Mouse (Mus musculus) heart, postnatal 0 days (tissue): ENCODE results near the gene Bcl7b. TPM values are rescaled to one million over a fixed set of nuclear protein-coding genes. Genes with fewer than 3 reads are reported as not detected.
A peak's percentile ranks its signal among the peaks of the same experiment; 100 is the strongest.

Experiments used
- ATAC-seq: fragments of 200-750 bp; cut with Nextera tagmentation; 2 replicates; pipeline ENCODE4 v1.8.0; 2017; ENCODE audit warnings: low read depth, moderate number of reproducible peaks, moderate library complexity; ENCODE audit not compliant: insufficient read depth
- DNase-seq: peaks from one replicate; pipeline ENCODE4 v3.0.0-alpha.2; 2016; ENCODE audit warnings: low spot score
- H3K27ac ChIP-seq: fragments of 300-500 bp; sonication (generic); 2 replicates; pipeline ENCODE4 v1.5.1; 2014; ENCODE audit warnings: low read depth, mild to moderate bottlenecking
- H3K27me3 ChIP-seq: fragments of 300-500 bp; sonication (generic); 2 replicates; pipeline ENCODE4 v1.6.1; 2014; ENCODE audit warnings: low read length, mixed read lengths; ENCODE audit not compliant: control insufficient read depth, insufficient read depth
- H3K36me3 ChIP-seq: fragments of 300-500 bp; sonication (generic); replicated peaks from 2 replicates; pipeline ENCODE4 v1.6.1; 2014; ENCODE audit warnings: low read length, mixed read lengths; ENCODE audit not compliant: control insufficient read depth, insufficient read depth
- H3K4me1 ChIP-seq: fragments of 300-500 bp; sonication (generic); 2 replicates; pipeline ENCODE4 v1.6.1; 2014; ENCODE audit warnings: antibody characterized with exemption; ENCODE audit not compliant: control insufficient read depth, insufficient read depth
- H3K4me2 ChIP-seq: fragments of 300-500 bp; sonication (generic); 2 replicates; pipeline ENCODE4 v1.6.1; 2014; ENCODE audit warnings: low read depth, mild to moderate bottlenecking, low read length, moderate library complexity
- H3K4me3 ChIP-seq: fragments of 300-500 bp; sonication (generic); 2 replicates; pipeline ENCODE4 v1.5.1; 2014; ENCODE audit warnings: low read depth, low read length
- H3K9ac ChIP-seq: fragments of 300-500 bp; sonication (generic); replicated peaks from 2 replicates; pipeline ENCODE4 v1.6.1; 2014; ENCODE audit warnings: low read depth, low read length, mixed read lengths
- H3K9me3 ChIP-seq: fragments of 300-500 bp; sonication (generic); replicated peaks from 2 replicates; pipeline ENCODE4 v1.6.1; 2016; ENCODE audit warnings: low read length; ENCODE audit not compliant: control insufficient read depth
- CTCF ChIP-seq: IDR thresholded peaks from 2 replicates; pipeline ENCODE4 v1.5.1; 2016; ENCODE audit warnings: antibody characterized with exemption, control low read depth, low read depth
- EP300 ChIP-seq: IDR thresholded peaks from 2 replicates; pipeline ENCODE4 v1.6.1; 2016; ENCODE audit warnings: antibody characterized with exemption, low read depth
- WGBS: fragments of 180-500 bp; shearing (Covaris S2); extraction: QIAGEN DNeasy Blood & Tissue Kit; methylation state at CpG from one replicate; pipeline ENCODE4 v1.1.7; 2014; 5-methylcytosine and 5-hydroxymethylcytosine counted together
- polyA plus RNA-seq: library from polyadenylated mRNA; unstranded; fragments of >200 nt; fragmentation: Nextera tagmentation; extraction: Ambion mirVana; gene quantifications from 2 replicates; pipeline ENCODE4 v1.2.1, GENCODE M21; 2015
- total RNA-seq: library from RNA; depleted of rRNA; stranded (reverse); fragments of >200 nt; gene quantifications from 2 replicates; pipeline ENCODE4 v1.2.3, GENCODE M21; 2014; ENCODE audit warnings: low replicate concordance

The Bcl7b gene
- total and polyA plus RNA-seq, 2 experiments from 2014 or later: 10.6 to 54.5 TPM

DNA sequence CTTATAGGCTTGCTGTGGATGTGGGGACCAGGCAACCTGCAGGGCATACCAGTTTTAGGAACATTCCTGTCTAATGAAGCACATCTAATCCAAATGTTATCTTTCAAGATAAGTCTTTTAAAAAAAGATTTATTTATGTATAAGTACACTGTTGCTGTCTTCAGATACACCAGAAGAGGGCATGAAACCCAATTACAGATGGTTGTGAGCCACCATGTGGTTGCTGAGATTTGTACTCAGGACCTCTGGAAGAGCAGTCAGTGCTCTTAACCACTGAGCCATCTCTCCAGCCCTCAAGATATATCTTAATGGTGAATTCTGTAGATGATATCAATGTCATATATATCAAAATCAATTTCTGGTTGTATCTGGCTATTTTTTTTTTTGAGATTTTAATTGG, 22.1 kb upstream of the Bcl7b start:
- Histone ChIP-seq H3K36me3 (no peaks in the 10 kb centered on the region), H3K27me3 (no peaks in the 10 kb centered on the region), H3K9ac (no peak overlapping the region), H3K27ac (no peak overlapping the region), H3K4me3 (no peak overlapping the region), H3K9me3 (no peaks in the 10 kb centered on the region), H3K4me1 (peaks cover 7% of the 10 kb centered on the region; the same call in 1 of the 2 replicates), H3K4me2 (no peak overlapping the region)
- TF ChIP-seq EP300 (no peak), CTCF (no peak)
- DNase-seq (no peak), ATAC-seq (no peak)

DNA sequence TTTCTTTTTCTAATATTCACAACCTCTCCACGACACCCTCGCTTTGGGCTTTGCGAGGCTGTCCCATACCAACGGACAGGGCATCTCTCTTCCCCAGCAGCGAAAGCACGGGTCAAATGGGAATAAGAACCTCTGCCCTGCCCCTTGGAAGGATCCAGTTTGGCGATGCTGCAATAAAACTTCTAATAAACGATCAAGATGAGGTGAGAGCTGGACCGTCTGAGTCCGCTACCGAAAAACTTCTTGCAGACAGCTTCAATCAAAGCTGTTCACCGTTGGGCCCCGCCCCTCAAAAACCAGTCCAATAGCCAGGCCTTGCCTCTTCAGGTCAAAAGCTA, 19.4 kb upstream of the Bcl7b start:
- no peak for TF ChIP-seq EP300
- no peak for TF ChIP-seq CTCF
- Histone ChIP-seq H3K4me1 (peaks cover 9% of the 10 kb centered on the region; the same call in 1 of the 2 replicates), H3K27me3 (no peaks in the 10 kb centered on the region), H3K4me3 (peak overlapping the region; percentile 91), H3K4me2 (peak overlapping the region; percentile 94), H3K9ac (peak overlapping the region; percentile 60), H3K27ac (peak overlapping the region; percentile 82), H3K9me3 (no peaks in the 10 kb centered on the region), H3K36me3 (peaks cover 12% of the 10 kb centered on the region; the same call in 1 of the 2 replicates)
- under 1% methylated on average over 13 of the region's 13 CpGs for WGBS
- no peak for DNase-seq
- no peak for ATAC-seq

DNA sequence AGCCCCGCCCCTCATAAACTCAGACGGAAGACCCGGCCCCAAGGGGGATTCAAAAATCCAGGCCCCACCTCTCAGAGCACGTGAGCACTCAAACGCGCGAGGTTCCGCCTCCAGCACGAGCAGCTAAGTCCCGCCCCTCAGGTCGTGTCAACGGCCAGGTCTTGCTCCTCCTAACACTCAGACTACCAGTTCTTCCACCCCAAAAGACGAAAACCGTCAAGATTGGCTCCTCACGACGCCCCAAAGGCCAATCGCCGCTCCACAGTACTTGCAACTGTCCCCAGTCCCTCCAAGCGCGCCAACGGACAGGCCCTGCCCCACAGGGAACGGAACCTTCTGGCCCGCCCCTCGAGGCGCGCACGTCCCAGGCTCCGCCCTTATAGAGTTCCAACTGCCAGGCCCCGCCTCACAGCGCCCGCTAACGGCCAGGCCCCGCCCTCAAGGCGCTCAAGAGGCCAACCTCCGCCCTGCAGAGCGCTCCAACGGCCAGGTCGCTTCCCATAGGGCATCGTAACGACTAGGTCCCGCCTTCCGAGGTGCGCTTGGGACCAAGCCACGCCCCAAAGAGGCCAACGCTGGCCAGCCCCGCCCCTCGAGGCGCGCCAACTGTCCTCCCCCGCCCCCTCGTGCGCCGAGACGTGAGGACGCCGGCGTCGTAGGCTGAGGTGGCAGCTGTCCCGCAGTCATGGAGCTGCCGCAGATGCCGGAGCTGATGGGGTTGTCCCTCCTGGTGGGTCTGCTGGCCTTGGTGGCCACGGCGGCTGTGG, 18.8 kb upstream of the Bcl7b start, which contains the start of gene Tbl2:
Tbl2 (plus strand) TSS at position 605 of the 767 bp plus-strand sequence.
- TF ChIP-seq EP300 (no peak; the same call in 1 of the 2 replicates), CTCF (no peak)
- DNase-seq (peak; percentile 100), ATAC-seq (peak; percentile 97)
- no peaks in the 10 kb centered on the region for H3K9me3 ChIP-seq
- H3K27ac ChIP-seq: peak within 1 kb of the TSS; percentile 82
- H3K36me3 ChIP-seq: peaks cover 17% of the 10 kb centered on the region
- peak within 1 kb of the TSS; percentile 94 for H3K4me2 ChIP-seq
- H3K4me1 ChIP-seq: peaks cover 9% of the 10 kb centered on the region; the same call in 1 of the 2 replicates
- under 1% methylated on average over 62 of the region's 63 CpGs for WGBS
- peak within 1 kb of the TSS; percentile 91 for H3K4me3 ChIP-seq
- peak within 1 kb of the TSS; percentile 76 for H3K9ac ChIP-seq
- no peaks in the 10 kb centered on the region for H3K27me3 ChIP-seq

DNA sequence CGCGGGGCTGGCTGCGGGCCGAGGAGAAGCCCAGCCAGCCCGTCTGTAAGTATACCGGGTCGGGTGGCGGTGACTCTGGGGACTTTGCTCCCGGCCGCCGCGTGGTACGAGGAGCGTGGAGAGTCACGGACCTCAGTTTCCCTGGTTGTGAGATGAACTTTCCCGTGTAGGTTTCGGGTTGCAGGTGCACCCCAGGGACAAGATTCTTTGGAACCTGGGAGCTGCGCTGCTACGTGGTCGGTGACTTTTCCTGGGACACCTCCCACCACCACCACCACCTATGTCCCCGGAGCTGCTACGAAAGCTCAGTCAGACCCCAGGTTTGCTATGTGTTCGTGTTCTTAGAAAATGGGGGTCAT, 18.3 kb upstream of the Bcl7b start:
- no peaks in the 10 kb centered on the region for H3K9me3 ChIP-seq
- DNase-seq (no peak), ATAC-seq (no peak)
- 0% methylated on average over 23 of the region's 23 CpGs for WGBS
- H3K4me2 ChIP-seq: peak overlapping the region; percentile 94
- no peak for TF ChIP-seq CTCF
- TF ChIP-seq EP300: no peak
- H3K9ac ChIP-seq: peak overlapping the region; percentile 76
- peak overlapping the region; percentile 91 for H3K4me3 ChIP-seq
- peaks cover 9% of the 10 kb centered on the region; the same call in 1 of the 2 replicates for H3K4me1 ChIP-seq
- peaks cover 22% of the 10 kb centered on the region for H3K36me3 ChIP-seq
- H3K27me3 ChIP-seq: no peaks in the 10 kb centered on the region
- peak overlapping the region; percentile 82 for H3K27ac ChIP-seq

GRCm38 (mm10) chr5:135156496-135156895, 11.6 kb upstream of the Bcl7b start:
- H3K4me3 ChIP-seq: no peak overlapping the region
- H3K4me1 ChIP-seq: no peaks in the 10 kb centered on the region
- TF ChIP-seq CTCF: no peak
- TF ChIP-seq EP300: no peak
- no peak overlapping the region for H3K9ac ChIP-seq
- ATAC-seq (no peak), DNase-seq (no peak)
- H3K9me3 ChIP-seq: no peaks in the 10 kb centered on the region
- no peak overlapping the region for H3K27ac ChIP-seq
- no peak overlapping the region for H3K4me2 ChIP-seq
- WGBS: 98% methylated on average over 4 of the region's 4 CpGs
- no peaks in the 10 kb centered on the region for H3K27me3 ChIP-seq
- H3K36me3 ChIP-seq: peaks cover 87% of the 10 kb centered on the region
